Mouse (Mus musculus): ENCODE results near the gene Kcnh2.

DNA sequence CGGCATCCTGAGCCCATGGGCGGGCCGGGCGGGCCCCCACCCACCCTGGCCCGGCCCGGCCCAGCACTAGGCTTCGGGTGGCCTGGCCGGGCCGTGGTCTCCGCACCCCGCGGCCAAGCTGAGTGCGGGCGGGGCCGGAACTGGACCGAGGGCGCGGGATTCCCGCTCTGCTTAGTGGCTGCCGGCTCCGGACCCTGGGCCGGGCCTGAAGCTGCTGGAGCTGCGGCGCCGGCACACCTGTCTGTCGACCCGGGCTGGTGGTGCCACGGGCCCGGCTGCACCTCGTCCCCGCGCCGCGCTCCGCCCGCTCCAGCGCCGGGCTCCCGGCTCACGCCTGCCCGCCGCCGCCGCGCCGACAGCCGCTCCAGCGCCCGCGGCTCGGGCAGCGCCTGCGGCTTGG is at the start of gene Kcnh2:
- TF ChIP-seq POLR2A (IDR thresholded peaks at IDR 0.05; ENCODE audit: insufficient read depth, low read depth, low read length): no peak
- no peak for TF ChIP-seq CTCF (IDR thresholded peaks at IDR 0.05; ENCODE audit: insufficient read depth, low read depth, low read length)

All from olfactory bulb, adult 2 months (tissue).